Mouse (Mus musculus): ENCODE measurements around the gene Rsph3a. TPM values are rescaled to one million over a fixed set of nuclear protein-coding genes. Genes with fewer than 3 reads are reported as not detected.
"Not testable (repeated sequence)": the region's sequence is repeated elsewhere in the genome, so short reads cannot be mapped to it uniquely, and the experiment has no call there.

Rsph3a gene
- total and polyA plus RNA-seq, 3 experiments, result 9.9 to 23.7 (median 17.8) TPM

GRCm38 (mm10) chr17:7939640-7940039, 5.8 kb upstream of the Rsph3a start (continued):
- TF ChIP-seq USF1 (IDR thresholded peaks at IDR 0.05; ENCODE audit: low read depth, low read length), result no peak
- TF ChIP-seq ZKSCAN1 (IDR thresholded peaks at IDR 0.05; ENCODE audit: borderline replicate concordance, low read depth, low read length), result no peak
- no peak for TF ChIP-seq GABPA (IDR thresholded peaks at IDR 0.05; ENCODE audit: insufficient replicate concordance, low read depth, low read length)
- TF ChIP-seq CTCF (conservative IDR thresholded peaks at IDR 0.05 in 1 of 2, IDR thresholded peaks at IDR 0.05 in 1 of 2; ENCODE audit: low read depth in 2 of 2, low read length in 2 of 2), result peak in 1 of 2 experiments; percentile 85; a peak in 2 of 4 replicates
- TF ChIP-seq SIN3A (IDR thresholded peaks at IDR 0.05; ENCODE audit: low read length), result no peak
- no peak for TF ChIP-seq USF2 (conservative IDR thresholded peaks at IDR 0.05; ENCODE audit: low read depth, low read length)
- no peak; the same call in 1 of the 2 replicates for TF ChIP-seq NRF1 (IDR thresholded peaks at IDR 0.05; ENCODE audit: low read depth, low read length)
- TF ChIP-seq RAD21 (IDR thresholded peaks at IDR 0.05; ENCODE audit: low read depth, low read length), result peak; percentile 73
- TF ChIP-seq MAFK (IDR thresholded peaks at IDR 0.05; ENCODE audit: insufficient replicate concordance, low read length), result 0 out of 2 replicates have a peak, but pooled peaks have one; percentile 12
- no peak for TF ChIP-seq HCFC1 (IDR thresholded peaks at IDR 0.05; ENCODE audit: low read depth, low read length)
- TF ChIP-seq ZC3H11A (IDR thresholded peaks at IDR 0.05; ENCODE audit: low read depth, low read length), result peak; percentile 59
- peak; percentile 34 for TF ChIP-seq ETS1 (conservative IDR thresholded peaks at IDR 0.05; ENCODE audit: low read depth, low read length)
- no peak for TF ChIP-seq KAT2A (IDR thresholded peaks at IDR 0.05; ENCODE audit: insufficient replicate concordance, low read length)
- TF ChIP-seq CHD1 (IDR thresholded peaks at IDR 0.05; ENCODE audit: low read depth, low read length), result no peak
- no peak for TF ChIP-seq E2F4 (IDR thresholded peaks at IDR 0.05; ENCODE audit: insufficient replicate concordance, low read depth, low read length)
- TF ChIP-seq EP300 (IDR thresholded peaks at IDR 0.05; ENCODE audit: low read length), result peak; percentile 41; the same call in 1 of the 2 replicates

GRCm38 (mm10) chr17:7946053-7946627, 726 bp downstream of the Rsph3a start:
- H3K36me3 ChIP-seq (replicated peaks in 1 of 2; ENCODE audit: control insufficient read depth in 1 of 2, insufficient read depth in 1 of 2, low read length in 1 of 2); H3K4me2 ChIP-seq (ENCODE audit: insufficient read depth, low read depth, poor library complexity, severe bottlenecking); H3K27ac ChIP-seq (ENCODE audit: insufficient read depth, low read depth); H3K27me3 ChIP-seq (replicated peaks); in situ Hi-C loops (cut with MboI; ENCODE audit: low pct_ligation_motif_present, low pct_unique_long_range_greater_than_20kb, low sequenced_read_pairs); H3K9me3 ChIP-seq (replicated peaks; ENCODE audit: low read length); H3K79me2 ChIP-seq (replicated peaks; ENCODE audit: control insufficient read depth, extremely low read depth, insufficient read depth, poor library complexity, severe bottlenecking); H3K4me1 ChIP-seq (ENCODE audit: control insufficient read depth in 1 of 2, insufficient read depth in 2 of 2); dilution Hi-C loops (cut with MboI; ENCODE audit: extremely low pct_ligation_motif_present, extremely low pct_unique_long_range_greater_than_20kb, low sequenced_read_pairs); DNase-seq (ENCODE audit: extremely low read depth): not testable (repeated sequence)
- H3K4me3 ChIP-seq (replicated peaks in 1 of 3; ENCODE audit: low read depth in 2 of 3, low read length in 2 of 3, poor library complexity in 1 of 3), result peak overlapping the region; percentile 51 to 65 (median 53)
- H3K9ac ChIP-seq (ENCODE audit: insufficient read depth, low read depth), result peak overlapping the region; percentile 20; the same call in 1 of the 2 replicates

DNA sequence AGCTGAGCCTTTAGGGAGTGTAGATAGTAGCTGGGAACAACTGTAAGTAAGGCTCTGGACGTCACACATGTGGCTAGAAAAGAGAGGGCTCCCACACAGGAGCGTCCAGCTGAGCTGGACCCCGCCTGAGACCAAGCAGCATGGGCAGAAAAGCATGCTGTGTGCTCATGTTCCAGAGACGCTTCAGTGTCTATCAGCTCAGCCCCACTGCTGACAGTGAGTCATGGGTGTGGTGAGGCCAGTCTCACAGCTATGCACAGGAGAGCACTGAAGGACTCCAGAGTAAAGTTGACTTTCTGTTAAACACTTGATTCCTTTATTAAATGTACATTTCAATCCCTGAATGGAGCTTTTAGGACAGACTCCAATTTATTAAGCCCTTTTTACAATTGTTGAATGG, 5.9 kb downstream of the Rsph3a start:
- in situ Hi-C loops (cut with MboI; ENCODE audit: low pct_ligation_motif_present, low pct_unique_long_range_greater_than_20kb, low sequenced_read_pairs), result not testable (repeated sequence)

DNA sequence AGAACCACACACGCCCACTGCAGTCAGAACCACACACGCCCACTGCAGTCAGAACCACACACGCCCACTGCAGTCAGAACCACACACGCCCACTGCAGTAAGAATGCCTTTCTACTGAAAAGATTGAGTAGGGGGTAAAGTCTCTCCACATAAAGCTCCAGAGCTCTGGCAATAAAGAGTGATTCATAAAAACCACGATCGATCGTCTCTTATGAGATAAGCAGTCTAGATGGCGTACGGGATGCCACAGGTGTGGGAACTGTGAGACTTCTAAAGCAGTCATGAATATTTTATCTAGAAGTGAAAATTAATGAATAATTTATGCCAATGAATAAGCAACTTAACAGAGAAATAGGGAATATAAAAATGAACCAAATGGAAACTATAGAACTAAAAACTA, 11.8 kb downstream of the Rsph3a start:
- H3K36me3 ChIP-seq (replicated peaks in 1 of 2; ENCODE audit: control insufficient read depth in 1 of 2, insufficient read depth in 1 of 2, low read length in 1 of 2); H3K4me3 ChIP-seq (replicated peaks in 1 of 3; ENCODE audit: low read depth in 2 of 3, low read length in 2 of 3, poor library complexity in 1 of 3); in situ Hi-C loops (cut with MboI; ENCODE audit: low pct_ligation_motif_present, low pct_unique_long_range_greater_than_20kb, low sequenced_read_pairs); DNase-seq (ENCODE audit: extremely low read depth); dilution Hi-C loops (cut with MboI; ENCODE audit: extremely low pct_ligation_motif_present, extremely low pct_unique_long_range_greater_than_20kb, low sequenced_read_pairs); H3K4me2 ChIP-seq (ENCODE audit: insufficient read depth, low read depth, poor library complexity, severe bottlenecking); H3K9me3 ChIP-seq (replicated peaks; ENCODE audit: low read length); H3K27me3 ChIP-seq (replicated peaks); H3K9ac ChIP-seq (ENCODE audit: insufficient read depth, low read depth); H3K27ac ChIP-seq (ENCODE audit: insufficient read depth, low read depth); H3K79me2 ChIP-seq (replicated peaks; ENCODE audit: control insufficient read depth, extremely low read depth, insufficient read depth, poor library complexity, severe bottlenecking); H3K4me1 ChIP-seq (ENCODE audit: control insufficient read depth in 1 of 2, insufficient read depth in 2 of 2): not testable (repeated sequence)

More for the DNA sequence above, 5.9 kb downstream of the Rsph3a start:
- H3K27ac ChIP-seq (ENCODE audit: insufficient read depth, low read depth); H3K4me1 ChIP-seq (ENCODE audit: control insufficient read depth in 1 of 2, insufficient read depth in 2 of 2); H3K9me3 ChIP-seq (replicated peaks; ENCODE audit: low read length); dilution Hi-C loops (cut with MboI; ENCODE audit: extremely low pct_ligation_motif_present, extremely low pct_unique_long_range_greater_than_20kb, low sequenced_read_pairs); H3K79me2 ChIP-seq (replicated peaks; ENCODE audit: control insufficient read depth, extremely low read depth, insufficient read depth, poor library complexity, severe bottlenecking); DNase-seq (ENCODE audit: extremely low read depth); H3K27me3 ChIP-seq (replicated peaks); H3K4me3 ChIP-seq (replicated peaks in 1 of 3; ENCODE audit: low read depth in 2 of 3, low read length in 2 of 3, poor library complexity in 1 of 3); H3K9ac ChIP-seq (ENCODE audit: insufficient read depth, low read depth); H3K36me3 ChIP-seq (replicated peaks in 1 of 2; ENCODE audit: control insufficient read depth in 1 of 2, insufficient read depth in 1 of 2, low read length in 1 of 2); H3K4me2 ChIP-seq (ENCODE audit: insufficient read depth, low read depth, poor library complexity, severe bottlenecking): not testable (repeated sequence)

DNA sequence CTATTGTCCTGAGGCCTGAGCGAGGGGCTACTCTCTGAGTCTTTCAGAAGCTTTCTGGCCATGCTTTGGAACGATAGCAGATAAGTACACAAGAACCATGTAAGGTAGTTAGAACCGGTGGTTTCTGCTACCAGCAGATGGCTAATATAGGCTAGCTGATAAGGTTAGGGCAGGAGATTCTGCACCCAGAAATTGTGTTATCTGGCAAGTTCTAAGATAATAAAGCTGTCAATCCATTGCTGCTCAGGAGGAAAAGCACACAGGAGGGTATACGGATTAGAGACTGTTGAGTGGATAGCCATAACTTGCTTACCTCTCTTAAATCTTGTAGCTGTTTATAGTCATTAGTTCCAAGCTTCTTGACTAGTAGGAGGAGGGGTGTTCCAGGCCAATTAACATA, 17.9 kb downstream of the Rsph3a start:
- H3K9ac ChIP-seq (ENCODE audit: insufficient read depth, low read depth); H3K4me1 ChIP-seq (ENCODE audit: control insufficient read depth in 1 of 2, insufficient read depth in 2 of 2); H3K27ac ChIP-seq (ENCODE audit: insufficient read depth, low read depth); H3K79me2 ChIP-seq (replicated peaks; ENCODE audit: control insufficient read depth, extremely low read depth, insufficient read depth, poor library complexity, severe bottlenecking); H3K27me3 ChIP-seq (replicated peaks); H3K4me2 ChIP-seq (ENCODE audit: insufficient read depth, low read depth, poor library complexity, severe bottlenecking); H3K36me3 ChIP-seq (replicated peaks in 1 of 2; ENCODE audit: control insufficient read depth in 1 of 2, insufficient read depth in 1 of 2, low read length in 1 of 2); H3K4me3 ChIP-seq (replicated peaks in 1 of 3; ENCODE audit: low read depth in 2 of 3, low read length in 2 of 3, poor library complexity in 1 of 3); dilution Hi-C loops (cut with MboI; ENCODE audit: extremely low pct_ligation_motif_present, extremely low pct_unique_long_range_greater_than_20kb, low sequenced_read_pairs); H3K9me3 ChIP-seq (replicated peaks; ENCODE audit: low read length); in situ Hi-C loops (cut with MboI; ENCODE audit: low pct_ligation_motif_present, low pct_unique_long_range_greater_than_20kb, low sequenced_read_pairs); DNase-seq (ENCODE audit: extremely low read depth): not testable (repeated sequence)

Data from CH12.LX (cell line).